Mouse (Mus musculus) splenic B cell, adult 2 months (primary cell): ENCODE results near the gene Znfx1.
A peak's percentile ranks its signal among the peaks of the same experiment; 100 is the strongest.

ENCODE experiments used
- DNase-seq: peaks from one replicate; pipeline ENCODE4 v3.0.0-alpha.2; 2011; ENCODE audit warnings: low read depth, low spot score
- H3K27me3 ChIP-seq: 2 replicates; pipeline ENCODE4 v1.6.1; 2012; ENCODE audit warnings: mild to moderate bottlenecking, low read length, moderate library complexity, mixed read lengths; ENCODE audit not compliant: control insufficient read depth, poor library complexity, insufficient read depth, severe bottlenecking
- H3K36me3 ChIP-seq: 2 replicates; pipeline ENCODE4 v1.6.1; 2012; ENCODE audit warnings: mild to moderate bottlenecking, low read length, moderate library complexity, mixed read lengths; ENCODE audit not compliant: control insufficient read depth, poor library complexity, insufficient read depth, severe bottlenecking

Znfx1 gene

DNA sequence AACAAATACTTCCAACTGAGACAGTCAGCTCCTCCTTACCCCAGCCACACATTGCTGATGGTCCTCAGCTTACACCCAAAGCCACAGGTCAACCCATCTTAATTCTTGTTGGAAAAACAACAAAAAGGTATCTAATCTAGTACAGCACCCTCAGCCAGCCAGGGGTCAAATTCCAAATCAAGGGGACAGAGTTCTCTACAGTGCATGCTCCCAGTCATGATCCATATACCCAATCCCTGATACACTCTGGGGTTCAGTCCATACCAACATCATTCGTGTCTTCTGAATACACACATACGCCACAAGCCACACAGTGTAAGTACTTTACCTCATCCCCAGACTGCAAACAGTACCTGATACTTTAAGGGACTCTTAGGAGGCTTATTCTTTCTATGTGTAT, 56.5 kb downstream of the Znfx1 start:
- no peaks in the 10 kb centered on the region for H3K36me3 ChIP-seq
- DNase-seq = no peak
- no peaks in the 10 kb centered on the region; the same call in 1 of the 2 replicates for H3K27me3 ChIP-seq

DNA sequence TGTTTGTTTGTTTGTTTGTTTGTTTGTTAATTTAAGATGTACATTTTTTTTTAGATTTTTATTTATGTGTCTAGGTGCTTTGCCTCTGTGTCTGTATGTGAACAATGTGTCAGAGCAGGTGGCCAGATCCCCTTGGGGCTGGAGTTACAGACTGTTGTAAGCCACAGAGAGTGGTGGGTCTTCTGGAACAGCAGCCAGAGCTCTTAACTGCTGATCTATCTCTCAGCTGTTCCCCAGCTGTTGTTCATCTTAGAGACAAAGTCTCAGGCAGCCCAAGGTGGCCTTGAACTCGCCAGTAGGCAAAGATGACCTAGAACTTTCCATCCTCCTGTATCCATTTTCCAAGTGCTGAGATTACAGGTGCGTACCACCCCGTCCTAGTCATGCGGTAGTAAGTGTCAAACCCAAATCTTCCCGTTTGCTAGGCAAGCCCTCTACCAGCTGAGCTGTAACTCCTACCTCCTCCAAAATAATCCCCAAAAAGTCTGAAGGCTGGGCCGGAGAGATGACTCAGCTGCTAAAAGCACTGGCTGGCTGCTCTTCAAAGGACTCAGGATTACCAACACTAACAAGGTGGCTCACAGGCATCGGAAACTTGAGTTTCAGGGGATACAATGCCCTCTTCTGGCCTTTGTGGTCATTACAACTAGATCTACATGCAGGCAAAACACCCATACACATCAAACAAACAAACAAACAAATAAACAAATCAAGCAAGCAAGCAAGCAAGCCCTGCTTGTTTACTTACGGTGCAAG, 58.5 kb downstream of the Znfx1 start:
- peak; percentile 91 for DNase-seq
- no peaks in the 10 kb centered on the region for H3K27me3 ChIP-seq
- no peaks in the 10 kb centered on the region for H3K36me3 ChIP-seq

DNA sequence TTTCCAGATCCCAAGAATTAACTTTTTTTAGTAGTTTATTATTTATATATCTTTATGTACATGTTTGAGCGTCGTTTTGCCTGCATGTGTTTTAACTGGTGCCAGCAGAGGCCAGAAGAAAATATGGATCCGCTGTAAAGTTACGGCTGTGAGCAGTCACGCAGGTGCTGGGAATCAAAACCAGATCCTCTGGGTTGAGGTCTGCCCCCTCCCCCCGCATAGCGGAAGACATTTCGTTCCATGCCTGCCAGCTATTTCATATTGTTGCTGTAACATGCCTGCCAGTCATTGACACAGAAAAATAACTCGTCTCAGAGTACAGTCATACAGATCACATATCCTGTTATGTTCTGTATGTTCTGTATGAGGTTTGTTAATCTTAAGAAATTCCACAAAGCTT, 61.3 kb downstream of the Znfx1 start:
- no peak for DNase-seq
- H3K36me3 ChIP-seq = no peaks in the 10 kb centered on the region
- H3K27me3 ChIP-seq = no peaks in the 10 kb centered on the region

DNA sequence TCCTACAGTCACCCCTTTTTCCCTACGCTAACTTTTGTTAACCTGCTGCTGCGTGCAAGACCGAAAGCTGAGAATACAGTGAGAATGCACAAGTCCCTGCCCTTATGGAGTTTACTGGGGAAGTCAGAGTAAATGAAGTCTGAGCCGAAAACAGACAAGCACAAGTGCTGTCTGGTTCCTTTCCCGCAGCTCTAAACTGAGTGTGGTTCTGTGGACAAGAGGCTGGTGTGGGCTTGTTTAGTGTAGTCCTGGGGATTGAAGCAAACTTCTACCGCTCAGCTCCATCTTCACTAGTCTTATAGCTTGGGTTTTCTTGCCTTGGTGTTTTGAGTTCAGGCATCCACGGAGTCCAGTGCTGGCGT, 66.3 kb downstream of the Znfx1 start:
- no peaks in the 10 kb centered on the region for H3K27me3 ChIP-seq
- no peaks in the 10 kb centered on the region for H3K36me3 ChIP-seq
- DNase-seq = no peak

DNA sequence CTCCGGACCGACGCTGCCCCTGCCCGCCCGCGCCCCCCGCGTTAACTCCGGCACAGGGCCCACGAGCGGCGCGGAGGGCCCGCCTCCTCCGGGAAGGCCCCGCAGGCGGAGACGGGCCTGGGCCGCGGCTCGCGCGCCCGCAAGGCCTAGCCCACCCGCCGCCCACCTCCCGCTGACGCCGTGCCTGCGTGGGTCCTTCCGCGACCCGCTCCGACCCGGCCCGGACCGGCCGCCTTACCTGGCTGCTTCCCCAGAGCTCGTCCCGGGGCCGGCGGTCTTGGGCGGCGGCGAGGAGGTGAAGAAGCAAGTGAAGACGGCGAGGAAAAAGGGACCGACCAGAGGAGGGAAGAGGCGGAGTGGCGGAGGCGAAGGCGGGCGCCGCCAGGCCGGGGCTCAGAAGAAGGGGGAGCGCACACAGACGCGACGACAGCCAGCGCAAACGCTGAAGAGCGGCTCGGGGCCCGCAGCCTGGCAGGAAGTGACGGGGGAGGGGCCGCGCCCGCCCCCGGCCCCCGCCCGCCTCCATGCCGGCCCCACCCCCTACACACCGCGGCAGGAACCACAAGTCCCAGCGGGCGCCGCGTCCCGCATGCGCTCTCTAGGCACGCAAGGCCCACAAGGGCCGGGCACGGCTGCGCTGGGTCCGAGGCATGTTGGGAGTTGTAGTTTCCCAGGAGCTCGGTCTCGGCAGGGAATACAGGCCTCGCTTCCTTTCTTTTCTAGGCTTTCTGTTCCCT, 66.9 kb downstream of the Znfx1 start, which contains the start of gene Stau1:
TSS of gene Stau1 (minus strand) at position 504 of the 737 bp plus-strand sequence.
- Histone ChIP-seq H3K27me3 (no peaks in the 10 kb centered on the region), H3K36me3 (no peaks in the 10 kb centered on the region)
- peak; percentile 97 for DNase-seq

DNA sequence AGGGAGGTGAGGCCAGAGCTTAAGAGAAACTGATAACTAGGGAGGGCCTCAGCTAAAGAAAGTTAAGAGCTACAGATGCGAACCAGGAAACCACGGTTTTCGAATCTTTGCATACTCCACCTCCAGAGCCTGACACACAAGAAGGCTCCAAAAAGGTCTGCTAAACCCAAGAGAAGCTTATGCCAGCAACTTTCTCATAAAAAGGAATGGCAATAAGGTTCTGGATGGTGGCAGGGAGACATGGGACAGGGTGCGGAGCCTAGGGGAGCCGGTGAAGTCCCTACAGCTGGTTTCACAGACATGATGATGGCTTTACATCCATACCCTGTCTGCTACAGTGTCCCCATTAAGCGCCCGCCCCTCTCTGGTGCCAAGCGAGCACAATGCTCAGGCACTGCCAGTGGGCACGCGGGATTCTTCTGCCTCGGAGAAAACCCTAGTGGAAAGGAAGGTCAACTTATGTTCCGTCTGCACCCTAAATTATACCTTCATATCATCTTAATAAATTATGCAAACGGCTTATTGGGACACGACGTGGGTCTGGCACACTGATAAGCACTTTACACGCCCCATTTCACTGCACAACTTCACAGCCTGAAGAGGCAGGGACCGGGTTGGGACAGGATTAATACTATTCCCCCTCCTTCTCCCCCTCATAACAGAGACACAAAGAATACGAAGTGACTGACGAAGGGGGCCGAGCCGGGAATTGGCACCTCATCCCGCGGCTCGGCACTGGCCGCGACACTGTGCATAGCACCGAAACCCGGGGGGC, 67.6 kb downstream of the Znfx1 start:
- Histone ChIP-seq H3K36me3 (no peaks in the 10 kb centered on the region), H3K27me3 (no peaks in the 10 kb centered on the region)
- DNase-seq = peak; percentile 53

DNA sequence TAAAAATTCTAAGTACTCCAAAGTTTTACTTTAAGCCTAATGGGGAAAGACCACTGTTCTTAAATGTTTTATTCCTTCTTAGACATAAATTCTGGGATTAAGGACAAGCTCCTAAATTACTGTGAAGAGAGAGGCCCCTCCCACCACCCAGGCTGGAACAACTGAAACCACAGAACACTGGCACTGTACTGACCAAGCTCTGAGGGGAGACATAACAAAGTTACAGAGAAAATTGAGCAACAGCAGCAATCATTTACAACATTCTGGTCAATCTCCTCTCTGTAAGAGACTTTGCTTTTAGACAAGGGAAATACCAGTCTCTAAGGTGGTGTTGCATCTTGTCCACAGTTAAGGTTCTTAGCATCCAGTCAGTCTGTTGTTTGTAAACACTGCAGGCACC, 70.9 kb downstream of the Znfx1 start:
- Histone ChIP-seq H3K36me3 (no peaks in the 10 kb centered on the region), H3K27me3 (no peaks in the 10 kb centered on the region)
- DNase-seq = no peak

DNA sequence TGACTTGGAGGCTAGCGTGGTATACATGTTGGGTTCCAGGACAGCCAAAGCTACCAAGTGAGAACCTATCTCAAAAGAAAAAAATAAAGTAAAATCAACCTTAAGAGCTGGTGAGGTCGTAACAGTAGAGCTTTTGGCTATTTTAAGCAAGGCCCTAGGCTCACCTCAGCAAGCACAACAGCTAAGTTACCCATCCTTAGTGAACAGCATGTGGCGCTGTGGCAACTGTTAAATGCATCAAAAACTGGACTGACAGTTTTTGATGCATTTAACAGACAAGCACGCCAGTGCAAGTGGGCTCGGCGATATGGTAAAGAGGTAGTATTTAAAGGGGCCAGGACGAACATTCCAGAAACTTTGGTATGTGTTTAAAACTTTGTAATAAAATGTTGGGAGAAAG, 72.0 kb downstream of the Znfx1 start:
- Histone ChIP-seq H3K27me3 (no peaks in the 10 kb centered on the region), H3K36me3 (no peaks in the 10 kb centered on the region)
- DNase-seq = peak; percentile 41
